Mouse (Mus musculus) limb, embryonic 11.5 days (tissue): ENCODE results near the gene Sugp2. TPM values are rescaled to one million over a fixed set of nuclear protein-coding genes. Genes with fewer than 3 reads are reported as not detected.

ENCODE experiments used
- ATAC-seq: fragments of 200-750 bp; cut with Nextera tagmentation; 2 replicates; pipeline ENCODE4 v1.8.0; 2017; ENCODE audit warnings: low read depth; ENCODE audit not compliant: insufficient number of reproducible peaks, low FRiP score, low TSS enrichment
- DNase-seq: peaks from one replicate; pipeline ENCODE4 v3.0.0-alpha.2; 2015; ENCODE audit warnings: low spot score
- H3K27ac ChIP-seq: fragments of 300-500 bp; sonication (generic); replicated peaks from 2 replicates; pipeline ENCODE4 v1.5.1; 2014; ENCODE audit warnings: low read depth, mild to moderate bottlenecking, low read length
- H3K27me3 ChIP-seq: fragments of 300-500 bp; sonication (generic); 2 replicates; pipeline ENCODE4 v1.6.1; 2014; ENCODE audit warnings: mild to moderate bottlenecking, low read length, mixed read lengths; ENCODE audit not compliant: control insufficient read depth, insufficient read depth
- H3K36me3 ChIP-seq: fragments of 300-500 bp; sonication (generic); 2 replicates; pipeline ENCODE4 v1.6.1; 2014; ENCODE audit warnings: mild to moderate bottlenecking, low read length, moderate library complexity, mixed read lengths; ENCODE audit not compliant: control insufficient read depth, insufficient read depth
- H3K4me1 ChIP-seq: fragments of 300-500 bp; sonication (generic); 2 replicates; pipeline ENCODE4 v1.6.1; 2014; ENCODE audit warnings: low read length, mixed read lengths; ENCODE audit not compliant: control insufficient read depth, insufficient read depth
- H3K4me2 ChIP-seq: fragments of 300-500 bp; sonication (generic); 2 replicates; pipeline ENCODE4 v1.6.1; 2014; ENCODE audit warnings: low read depth, mild to moderate bottlenecking, moderate library complexity; ENCODE audit not compliant: severe bottlenecking
- H3K4me3 ChIP-seq: fragments of 300-500 bp; sonication (generic); 2 replicates; pipeline ENCODE4 v1.5.1; 2014; ENCODE audit warnings: low read depth, low read length
- H3K9ac ChIP-seq: fragments of 300-500 bp; sonication (generic); 2 replicates; pipeline ENCODE4 v1.6.1; 2014; ENCODE audit warnings: mild to moderate bottlenecking, low read length
- H3K9me3 ChIP-seq: fragments of 300-500 bp; sonication (generic); 2 replicates; pipeline ENCODE4 v1.6.1; 2016; ENCODE audit warnings: low read length; ENCODE audit not compliant: control insufficient read depth
- WGBS: fragments of 180-500 bp; shearing (Covaris S2); extraction: QIAGEN DNeasy Blood & Tissue Kit; methylation state at CpG from one replicate; pipeline ENCODE4 v1.1.7; 2014; 5-methylcytosine and 5-hydroxymethylcytosine counted together
- polyA plus RNA-seq: library from polyadenylated mRNA; unstranded; fragments of >200 nt; fragmentation: Nextera tagmentation; extraction: Ambion mirVana; gene quantifications from 2 replicates; pipeline ENCODE4 v1.2.1, GENCODE M21; 2014

The Sugp2 gene
- polyA plus RNA-seq, 1 experiment from 2014 or later, result 34.3 TPM

GRCm38 (mm10) chr8:70223341-70223740 lies 10.7 kb upstream of the Sugp2 start:
- H3K27me3 ChIP-seq, result no peaks in the 10 kb centered on the region
- no peak overlapping the region for H3K27ac ChIP-seq
- no peak overlapping the region for H3K4me2 ChIP-seq
- 48% methylated on average over 6 of the region's 6 CpGs for WGBS
- peaks cover 3% of the 10 kb centered on the region; the same call in 1 of the 2 replicates for H3K36me3 ChIP-seq
- peaks cover 10% of the 10 kb centered on the region; the same call in 1 of the 2 replicates for H3K4me1 ChIP-seq
- no peaks in the 10 kb centered on the region for H3K9me3 ChIP-seq
- H3K9ac ChIP-seq, result no peak overlapping the region; the same call in 1 of the 2 replicates
- no peak overlapping the region for H3K4me3 ChIP-seq
- ATAC-seq, result no peak
- DNase-seq, result peak; percentile 53

- no peaks in the 10 kb centered on the region for H3K9me3 ChIP-seq
- H3K27ac ChIP-seq, result no peak overlapping the region
- H3K4me1 ChIP-seq, result no peaks in the 10 kb centered on the region
- H3K4me2 ChIP-seq, result no peak overlapping the region
- no peaks in the 10 kb centered on the region for H3K27me3 ChIP-seq
- H3K36me3 ChIP-seq, result peaks cover 9% of the 10 kb centered on the region
- no peak for ATAC-seq
- no peak for DNase-seq
- H3K4me3 ChIP-seq, result no peak overlapping the region
- 80% methylated on average over 4 of the region's 4 CpGs for WGBS
- no peak overlapping the region for H3K9ac ChIP-seq
Measured at GRCm38 (mm10) chr8:70227997-70228396, 6.0 kb upstream of the Sugp2 start.

- ATAC-seq, result no peak
- no peak overlapping the region for H3K27ac ChIP-seq
- no peaks in the 10 kb centered on the region for H3K27me3 ChIP-seq
- no peak overlapping the region for H3K9ac ChIP-seq
- no peak overlapping the region for H3K4me2 ChIP-seq
- 95% methylated on average over 9 of the region's 9 CpGs for WGBS
- H3K36me3 ChIP-seq, result peaks cover 6% of the 10 kb centered on the region; the same call in 1 of the 2 replicates
- no peaks in the 10 kb centered on the region for H3K9me3 ChIP-seq
- no peak for DNase-seq
- no peak overlapping the region for H3K4me3 ChIP-seq
- peaks cover 7% of the 10 kb centered on the region; the same call in 1 of the 2 replicates for H3K4me1 ChIP-seq
Measured at GRCm38 (mm10) chr8:70230837-70231236, 3.2 kb upstream of the Sugp2 start.

- DNase-seq (no peak), ATAC-seq (no peak)
- 11% methylated on average over 13 of the region's 13 CpGs for WGBS
- peak overlapping the region; percentile 65 for H3K4me3 ChIP-seq
- H3K4me1 ChIP-seq, result peaks cover 7% of the 10 kb centered on the region; the same call in 1 of the 2 replicates
- H3K9me3 ChIP-seq, result no peaks in the 10 kb centered on the region
- peak overlapping the region; percentile 67 for H3K9ac ChIP-seq
- peak overlapping the region; percentile 90 for H3K4me2 ChIP-seq
- H3K27me3 ChIP-seq, result no peaks in the 10 kb centered on the region
- H3K27ac ChIP-seq, result no peak overlapping the region
- H3K36me3 ChIP-seq, result peaks cover 6% of the 10 kb centered on the region
Measured at GRCm38 (mm10) chr8:70233606-70234005, 420 bp upstream of the Sugp2 start.

- peak overlapping the region; percentile 90 for H3K4me2 ChIP-seq
- peaks cover 7% of the 10 kb centered on the region; the same call in 1 of the 2 replicates for H3K4me1 ChIP-seq
- no peaks in the 10 kb centered on the region for H3K27me3 ChIP-seq
- no peak overlapping the region; the same call in 1 of the 2 replicates for H3K27ac ChIP-seq
- H3K36me3 ChIP-seq, result peaks cover 6% of the 10 kb centered on the region
- DNase-seq (no peak), ATAC-seq (no peak; the same call in 1 of the 2 replicates)
- no peaks in the 10 kb centered on the region for H3K9me3 ChIP-seq
- H3K4me3 ChIP-seq, result peak overlapping the region; percentile 65
- WGBS, result 0% methylated on average over 15 of the region's 15 CpGs
- peak overlapping the region; percentile 67 for H3K9ac ChIP-seq
Measured at GRCm38 (mm10) chr8:70234781-70235128, 729 bp downstream of the Sugp2 start.

GRCm38 (mm10) chr8:70237842-70238241 lies 3.8 kb downstream of the Sugp2 start:
- Histone ChIP-seq H3K4me2 (no peak overlapping the region), H3K9me3 (no peaks in the 10 kb centered on the region), H3K9ac (no peak overlapping the region), H3K36me3 (peaks cover 12% of the 10 kb centered on the region), H3K4me3 (no peak overlapping the region), H3K27ac (no peak overlapping the region), H3K27me3 (no peaks in the 10 kb centered on the region), H3K4me1 (peaks cover 7% of the 10 kb centered on the region; the same call in 1 of the 2 replicates)
- 93% methylated on average over 2 of the region's 2 CpGs for WGBS
- ATAC-seq, result no peak
- DNase-seq, result no peak

- Histone ChIP-seq H3K9ac (no peak overlapping the region), H3K27ac (no peak overlapping the region), H3K4me3 (no peak overlapping the region), H3K36me3 (peaks cover 25% of the 10 kb centered on the region), H3K27me3 (no peaks in the 10 kb centered on the region), H3K4me1 (no peaks in the 10 kb centered on the region), H3K9me3 (no peaks in the 10 kb centered on the region), H3K4me2 (no peak overlapping the region)
- ATAC-seq (no peak), DNase-seq (no peak)
- WGBS, result 84% methylated on average over 5 of the region's 5 CpGs
Measured at GRCm38 (mm10) chr8:70240642-70241041, 6.6 kb downstream of the Sugp2 start.

- no peaks in the 10 kb centered on the region for H3K4me1 ChIP-seq
- 95% methylated on average over 6 of the region's 6 CpGs for WGBS
- H3K27me3 ChIP-seq, result no peaks in the 10 kb centered on the region
- no peak overlapping the region for H3K4me3 ChIP-seq
- peaks cover 46% of the 10 kb centered on the region for H3K36me3 ChIP-seq
- no peak overlapping the region for H3K27ac ChIP-seq
- no peak overlapping the region for H3K4me2 ChIP-seq
- no peak for DNase-seq
- no peak for ATAC-seq
- H3K9ac ChIP-seq, result no peak overlapping the region
- H3K9me3 ChIP-seq, result no peaks in the 10 kb centered on the region
Measured at GRCm38 (mm10) chr8:70246622-70247021, 12.6 kb downstream of the Sugp2 start.

GRCm38 (mm10) chr8:70247841-70248240 lies 13.8 kb downstream of the Sugp2 start:
- Histone ChIP-seq H3K9ac (no peak overlapping the region), H3K4me2 (no peak overlapping the region), H3K4me1 (no peaks in the 10 kb centered on the region), H3K9me3 (no peaks in the 10 kb centered on the region), H3K27ac (no peak overlapping the region), H3K36me3 (peaks cover 45% of the 10 kb centered on the region), H3K4me3 (no peak overlapping the region), H3K27me3 (no peaks in the 10 kb centered on the region)
- DNase-seq (no peak), ATAC-seq (no peak)
- WGBS, result 96% methylated on average over 3 of the region's 3 CpGs
